In genomic region chr17:29437535-29438324, GRCm38 (mm10) we compare ENCODE assay signal across 8 mouse cellular contexts. TPM values are rescaled to one million over a fixed set of nuclear protein-coding genes. Genes with fewer than 3 reads are reported as not detected.
DNase-seq lines count a peak whose midpoint lies in the region; ATAC-seq and TF ChIP-seq lines count a peak whose summit lies in the region.

No protein-coding gene starts in this region.

- no peak for TF ChIP-seq CTCF in bone marrow, adult 2 months (IDR thresholded peaks at IDR 0.05; ENCODE audit: control insufficient read depth, insufficient read depth, low read length)
- no peak for TF ChIP-seq CTCF in midbrain, postnatal 0 days (IDR thresholded peaks at IDR 0.05)

- DNase-seq in kidney, postnatal 25 days = no peak
- no peak for DNase-seq in midbrain, postnatal 0 days (ENCODE audit: low spot score)
- DNase-seq in cerebellum, postnatal 36 days = no peak
- no peak for DNase-seq in urinary bladder, postnatal 36 days (ENCODE audit: low spot score in 2 of 2)
- DNase-seq in frontal cortex, postnatal 25 days (ENCODE audit: low spot score in 2 of 2) = no peak

- H3K27ac ChIP-seq in kidney, embryonic 16.5 days (ENCODE audit: low read length) = peak overlapping the region; percentile 85
- H3K27ac ChIP-seq in bone marrow, adult 2 months (ENCODE audit: control insufficient read depth, insufficient read depth, low read depth, low read length, poor library complexity) = peak overlapping the region; percentile 90
- peak overlapping the region; percentile 64 for H3K27ac ChIP-seq in hindbrain, embryonic 15.5 days (replicated peaks)
- H3K27ac ChIP-seq in midbrain, postnatal 0 days (ENCODE audit: low read depth, low read length) = peak overlapping the region; percentile 85

- TF ChIP-seq POLR2A in bone marrow, adult 2 months (IDR thresholded peaks at IDR 0.05; ENCODE audit: borderline replicate concordance, control insufficient read depth, low read depth, low read length) = no peak

- H3K4me1 ChIP-seq in kidney, embryonic 16.5 days (ENCODE audit: insufficient read depth, low read length) = peaks cover 26% of the 10 kb centered on the region
- H3K4me1 ChIP-seq in bone marrow, adult 2 months (ENCODE audit: control insufficient read depth, insufficient read depth, low read length) = peaks cover 8% of the 10 kb centered on the region
- H3K4me1 ChIP-seq in hindbrain, embryonic 15.5 days (replicated peaks) = peaks cover 19% of the 10 kb centered on the region
- H3K4me1 ChIP-seq in midbrain, postnatal 0 days (ENCODE audit: insufficient read depth, low read length) = peaks cover 2% of the 10 kb centered on the region; the same call in 1 of the 2 replicates

- ATAC-seq in kidney, embryonic 16.5 days (ENCODE audit: low FRiP score, low TSS enrichment) = no peak
- ATAC-seq in hindbrain, embryonic 15.5 days (ENCODE audit: low FRiP score, low read depth) = no peak
- no peak for ATAC-seq in midbrain, postnatal 0 days (ENCODE audit: low FRiP score)

- H3K9me3 ChIP-seq in kidney, embryonic 16.5 days (ENCODE audit: low read length) = no peaks in the 10 kb centered on the region
- no peaks in the 10 kb centered on the region for H3K9me3 ChIP-seq in hindbrain, embryonic 15.5 days
- H3K9me3 ChIP-seq in midbrain, postnatal 0 days (ENCODE audit: low read length) = no peaks in the 10 kb centered on the region

- no peaks in the 10 kb centered on the region for H3K27me3 ChIP-seq in kidney, embryonic 16.5 days (ENCODE audit: insufficient read depth, low read length)
- H3K27me3 ChIP-seq in hindbrain, embryonic 15.5 days = no peaks in the 10 kb centered on the region
- H3K27me3 ChIP-seq in midbrain, postnatal 0 days (ENCODE audit: insufficient read depth, low read length) = no peaks in the 10 kb centered on the region

- peak overlapping the region; percentile 59 for H3K9ac ChIP-seq in kidney, embryonic 16.5 days (replicated peaks; ENCODE audit: low read length)
- H3K9ac ChIP-seq in hindbrain, embryonic 15.5 days = peak overlapping the region; percentile 55
- H3K9ac ChIP-seq in midbrain, postnatal 0 days (replicated peaks; ENCODE audit: low read length, poor library complexity, severe bottlenecking) = peak overlapping the region; percentile 59

- 27% methylated on average over 16 of the region's 16 CpGs for WGBS in kidney, embryonic 16.5 days
- WGBS in bone marrow, adult 2 months = 24% methylated on average over 16 of the region's 16 CpGs
- WGBS in hindbrain, embryonic 15.5 days = 39% methylated on average over 16 of the region's 16 CpGs
- 38% methylated on average over 16 of the region's 16 CpGs for WGBS in midbrain, postnatal 0 days

- H3K36me3 ChIP-seq in kidney, embryonic 16.5 days (ENCODE audit: insufficient read depth, low read length) = no peaks in the 10 kb centered on the region
- no peaks in the 10 kb centered on the region for H3K36me3 ChIP-seq in hindbrain, embryonic 15.5 days
- H3K36me3 ChIP-seq in midbrain, postnatal 0 days (ENCODE audit: insufficient read depth, low read length) = no peaks in the 10 kb centered on the region

- peak overlapping the region; percentile 66 for H3K4me2 ChIP-seq in kidney, embryonic 16.5 days (replicated peaks; ENCODE audit: low read depth, low read length)
- peak overlapping the region; percentile 76 for H3K4me2 ChIP-seq in hindbrain, embryonic 15.5 days
- H3K4me2 ChIP-seq in midbrain, postnatal 0 days (ENCODE audit: low read depth, low read length, poor library complexity, severe bottlenecking) = peak overlapping the region; percentile 57

- peak overlapping the region; percentile 45 for H3K4me3 ChIP-seq in kidney, embryonic 16.5 days (ENCODE audit: low read length)
- H3K4me3 ChIP-seq in bone marrow, adult 2 months (replicated peaks; ENCODE audit: control insufficient read depth, low read depth, low read length) = peak overlapping the region; percentile 52
- H3K4me3 ChIP-seq in hindbrain, embryonic 15.5 days = peak overlapping the region; percentile 42
- peak overlapping the region; percentile 37 for H3K4me3 ChIP-seq in midbrain, postnatal 0 days (ENCODE audit: low read depth, low read length)

RNA-seq across cellular contexts. Expression of gene Pim1, which starts 52.8 kb away (rescaled TPM):
- polyA plus RNA-seq in kidney, embryonic 16.5 days (2015; fragmentation: Nextera tagmentation; extraction: Ambion mirVana) = 12.5 and 14.5 TPM in 2 replicates
- 172 and 208 TPM in 2 replicates for polyA plus RNA-seq in bone marrow, adult 2 months (2011; ENCODE audit: insufficient read depth, insufficient read length, low replicate concordance, missing spikeins)
- polyA plus RNA-seq in hindbrain, embryonic 15.5 days (2015; fragmentation: Nextera tagmentation; extraction: Ambion mirVana) = 8.4 and 8.9 TPM in 2 replicates
- 8.3 and 10.9 TPM in 2 replicates for total RNA-seq in midbrain, postnatal 0 days (2014; rRNA removed)
- 10.6 and 12.7 TPM in 2 replicates for polyA plus RNA-seq in midbrain, postnatal 0 days (2015; fragmentation: Nextera tagmentation; extraction: Ambion mirVana)

Comparison
In these comparisons a context has a peak if more than half of its experiments do, and no peak if none do; other contexts are left out.
1. RNA of gene Pim1, which starts 52.8 kb away (polyA plus RNA-seq): 172 to 208 TPM in bone marrow, adult 2 months; 10.6 to 12.7 TPM in midbrain, postnatal 0 days, 12.5 to 14.5 TPM in kidney, embryonic 16.5 days and 8.4 to 8.9 TPM in hindbrain, embryonic 15.5 days; every median in the first group is over 10 times any median in the second.
2. Peak in every context shown above with its lines, with median percentiles within 50 percentile points of each other: H3K27ac ChIP-seq, H3K4me2 ChIP-seq, H3K4me3 ChIP-seq and H3K9ac ChIP-seq.